Mouse (Mus musculus): ENCODE measurements around the gene Hhip. TPM values are rescaled to one million over a fixed set of nuclear protein-coding genes. Genes with fewer than 3 reads are reported as not detected.

The Hhip gene
- not detected for total RNA-seq (2023)

DNA sequence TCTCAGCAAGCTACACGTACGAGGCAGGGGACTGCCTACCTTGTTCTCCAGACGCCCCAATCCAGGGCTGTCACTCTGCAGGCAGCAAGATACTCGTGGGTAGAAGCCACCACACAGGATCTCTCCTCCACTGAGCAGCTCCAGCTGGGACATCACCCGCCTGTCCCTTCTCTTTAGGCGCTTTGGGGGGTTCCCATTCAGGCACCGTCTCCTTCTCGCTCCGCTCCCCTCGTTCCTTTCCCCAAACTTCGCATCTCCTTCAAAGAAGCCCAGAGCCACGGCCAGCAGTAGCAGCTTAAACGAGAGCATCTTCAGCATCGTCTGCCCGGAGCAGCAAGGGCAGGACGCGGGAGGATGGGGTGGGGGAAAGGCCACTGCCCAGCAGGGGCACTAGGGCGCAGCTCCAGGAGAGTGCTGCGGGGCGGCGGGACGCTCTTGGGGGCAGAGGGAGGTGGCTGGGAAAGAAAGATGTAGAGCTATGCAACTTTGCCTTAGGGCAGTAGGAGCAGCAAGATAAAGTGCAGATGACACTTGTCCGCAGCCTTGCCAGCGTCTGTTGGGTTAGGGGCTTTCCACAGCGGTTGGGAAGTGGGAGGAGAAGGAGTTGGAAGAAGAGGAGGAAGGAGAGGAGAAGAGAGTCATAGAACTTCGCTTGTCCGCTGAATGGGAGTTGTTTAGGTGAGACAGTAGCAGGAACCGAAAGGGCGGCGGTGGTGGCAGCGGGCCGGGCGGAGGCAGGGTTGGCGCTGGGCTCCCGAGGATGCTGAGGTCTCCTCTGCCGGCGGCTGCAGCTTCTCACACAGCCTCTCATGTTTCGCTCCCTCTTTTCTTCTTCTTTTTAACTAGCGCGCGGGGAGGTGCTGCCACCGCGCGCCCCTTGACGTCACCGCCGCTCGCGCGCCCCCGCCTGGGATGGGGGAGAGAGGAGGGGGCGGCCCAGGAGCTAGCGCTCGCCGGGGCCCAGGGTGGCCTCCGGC lies at the start of gene Hhip:
Gene Hhip (minus strand): TSS at position 809 of the 977 bp plus-strand sequence.

